Mouse (Mus musculus): ENCODE data around the gene Nin. TPM values are rescaled to one million over a fixed set of nuclear protein-coding genes. Genes with fewer than 3 reads are reported as not detected.
"Not testable (repeated sequence)": the region's sequence is repeated elsewhere in the genome, so short reads cannot be mapped to it uniquely, and the experiment has no call there.

Gene Nin
- polyA plus RNA-seq, 1 experiment from 2014 or later: 7.9 TPM

- Histone ChIP-seq H3K27ac (ENCODE audit: low read length) (peak overlapping the region; percentile 81), H3K27me3 (ENCODE audit: control insufficient read depth, insufficient read depth, low read length) (no peaks in the 10 kb centered on the region), H3K4me3 (ENCODE audit: low read length) (no peak overlapping the region; the same call in 1 of the 2 replicates), H3K9ac (ENCODE audit: low read length) (no peak overlapping the region), H3K36me3 (ENCODE audit: control insufficient read depth, insufficient read depth) (no peaks in the 10 kb centered on the region), H3K4me1 (ENCODE audit: control insufficient read depth, insufficient read depth, low read length) (peaks cover 13% of the 10 kb centered on the region), H3K4me2 (ENCODE audit: low read depth, low read length) (0 out of 2 replicates have a peak overlapping the region, but pooled peaks have one; percentile 23), H3K9me3 (replicated peaks; ENCODE audit: control insufficient read depth, low read length) (no peaks in the 10 kb centered on the region)
- peak; percentile 41 for ATAC-seq (replicated peaks; ENCODE audit: extremely low read depth, insufficient read depth, low FRiP score)
- WGBS: 38% methylated on average over 20 of the region's 20 CpGs
Measured at GRCm38 (mm10) chr12:70144637-70145448, 31.3 kb upstream of the Nin start.

GRCm38 (mm10) chr12:70144106-70144587 lies 30.6 kb upstream of the Nin start:
- H3K9me3 ChIP-seq (replicated peaks; ENCODE audit: control insufficient read depth, low read length); H3K27me3 ChIP-seq (ENCODE audit: control insufficient read depth, insufficient read depth, low read length); H3K4me2 ChIP-seq (ENCODE audit: low read depth, low read length); H3K36me3 ChIP-seq (ENCODE audit: control insufficient read depth, insufficient read depth); H3K4me3 ChIP-seq (ENCODE audit: low read length): not testable (repeated sequence)
- peak; percentile 80 for ATAC-seq (replicated peaks; ENCODE audit: extremely low read depth, insufficient read depth, low FRiP score)
- Histone ChIP-seq H3K4me1 (ENCODE audit: control insufficient read depth, insufficient read depth, low read length) (peaks cover 13% of the 10 kb centered on the region), H3K27ac (ENCODE audit: low read length) (peak overlapping the region; percentile 81), H3K9ac (ENCODE audit: low read length) (0 out of 2 replicates have a peak overlapping the region, but pooled peaks have one; percentile 10)
- WGBS: 7% methylated on average over 3 of the region's 3 CpGs

GRCm38 (mm10) chr12:70140993-70141576 lies 27.6 kb upstream of the Nin start:
- no peak overlapping the region for H3K9ac ChIP-seq (ENCODE audit: low read length)
- H3K27me3 ChIP-seq (ENCODE audit: control insufficient read depth, insufficient read depth, low read length): no peaks in the 10 kb centered on the region
- H3K4me3 ChIP-seq (ENCODE audit: low read length): no peak overlapping the region
- 89% methylated on average over 5 of the region's 5 CpGs for WGBS
- no peaks in the 10 kb centered on the region for H3K9me3 ChIP-seq (replicated peaks; ENCODE audit: control insufficient read depth, low read length)
- no peak overlapping the region for H3K4me2 ChIP-seq (ENCODE audit: low read depth, low read length)
- H3K27ac ChIP-seq (ENCODE audit: low read length): no peak overlapping the region
- H3K36me3 ChIP-seq (ENCODE audit: control insufficient read depth, insufficient read depth): no peaks in the 10 kb centered on the region
- no peak for ATAC-seq (replicated peaks; ENCODE audit: extremely low read depth, insufficient read depth, low FRiP score)
- peaks cover 8% of the 10 kb centered on the region for H3K4me1 ChIP-seq (ENCODE audit: control insufficient read depth, insufficient read depth, low read length)

GRCm38 (mm10) chr12:70140542-70140941 lies 27.0 kb upstream of the Nin start:
- H3K27ac ChIP-seq (ENCODE audit: low read length): no peak overlapping the region
- H3K9me3 ChIP-seq (replicated peaks; ENCODE audit: control insufficient read depth, low read length): no peaks in the 10 kb centered on the region
- 89% methylated on average over 5 of the region's 5 CpGs for WGBS
- no peaks in the 10 kb centered on the region for H3K36me3 ChIP-seq (ENCODE audit: control insufficient read depth, insufficient read depth)
- H3K9ac ChIP-seq (ENCODE audit: low read length): no peak overlapping the region
- no peak overlapping the region for H3K4me3 ChIP-seq (ENCODE audit: low read length)
- H3K4me2 ChIP-seq (ENCODE audit: low read depth, low read length): no peak overlapping the region
- H3K4me1 ChIP-seq (ENCODE audit: control insufficient read depth, insufficient read depth, low read length): peaks cover 8% of the 10 kb centered on the region
- no peak for ATAC-seq (replicated peaks; ENCODE audit: extremely low read depth, insufficient read depth, low FRiP score)
- no peaks in the 10 kb centered on the region for H3K27me3 ChIP-seq (ENCODE audit: control insufficient read depth, insufficient read depth, low read length)

GRCm38 (mm10) chr12:70139871-70140270 lies 26.4 kb upstream of the Nin start:
- Histone ChIP-seq H3K36me3 (ENCODE audit: control insufficient read depth, insufficient read depth) (no peaks in the 10 kb centered on the region), H3K4me3 (ENCODE audit: low read length) (no peak overlapping the region), H3K9ac (ENCODE audit: low read length) (no peak overlapping the region), H3K27ac (ENCODE audit: low read length) (no peak overlapping the region), H3K9me3 (replicated peaks; ENCODE audit: control insufficient read depth, low read length) (no peaks in the 10 kb centered on the region), H3K4me2 (ENCODE audit: low read depth, low read length) (no peak overlapping the region), H3K4me1 (ENCODE audit: control insufficient read depth, insufficient read depth, low read length) (peaks cover 5% of the 10 kb centered on the region), H3K27me3 (ENCODE audit: control insufficient read depth, insufficient read depth, low read length) (no peaks in the 10 kb centered on the region)
- ATAC-seq (replicated peaks; ENCODE audit: extremely low read depth, insufficient read depth, low FRiP score): no peak
- 67% methylated on average over 4 of the region's 4 CpGs for WGBS

GRCm38 (mm10) chr12:70137626-70138025 lies 24.1 kb upstream of the Nin start:
- no peak overlapping the region for H3K27ac ChIP-seq (ENCODE audit: low read length)
- H3K36me3 ChIP-seq (ENCODE audit: control insufficient read depth, insufficient read depth): no peaks in the 10 kb centered on the region
- no peaks in the 10 kb centered on the region for H3K27me3 ChIP-seq (ENCODE audit: control insufficient read depth, insufficient read depth, low read length)
- H3K4me1 ChIP-seq (ENCODE audit: control insufficient read depth, insufficient read depth, low read length): no peaks in the 10 kb centered on the region
- WGBS: 64% methylated on average over 9 of the region's 9 CpGs
- H3K9me3 ChIP-seq (replicated peaks; ENCODE audit: control insufficient read depth, low read length): no peaks in the 10 kb centered on the region
- H3K4me2 ChIP-seq (ENCODE audit: low read depth, low read length): no peak overlapping the region
- no peak overlapping the region for H3K9ac ChIP-seq (ENCODE audit: low read length)
- no peak overlapping the region for H3K4me3 ChIP-seq (ENCODE audit: low read length)
- no peak for ATAC-seq (replicated peaks; ENCODE audit: extremely low read depth, insufficient read depth, low FRiP score)

- WGBS: 79% methylated on average over 4 of the region's 4 CpGs
- no peak overlapping the region for H3K9ac ChIP-seq (ENCODE audit: low read length)
- H3K4me1 ChIP-seq (ENCODE audit: control insufficient read depth, insufficient read depth, low read length): no peaks in the 10 kb centered on the region
- no peaks in the 10 kb centered on the region for H3K27me3 ChIP-seq (ENCODE audit: control insufficient read depth, insufficient read depth, low read length)
- H3K9me3 ChIP-seq (replicated peaks; ENCODE audit: control insufficient read depth, low read length): no peaks in the 10 kb centered on the region
- H3K27ac ChIP-seq (ENCODE audit: low read length): no peak overlapping the region
- no peak for ATAC-seq (replicated peaks; ENCODE audit: extremely low read depth, insufficient read depth, low FRiP score)
- no peak overlapping the region for H3K4me2 ChIP-seq (ENCODE audit: low read depth, low read length)
- H3K36me3 ChIP-seq (ENCODE audit: control insufficient read depth, insufficient read depth): no peaks in the 10 kb centered on the region
- H3K4me3 ChIP-seq (ENCODE audit: low read length): no peak overlapping the region
Measured at GRCm38 (mm10) chr12:70137095-70137494, 23.6 kb upstream of the Nin start.

GRCm38 (mm10) chr12:70136185-70136756 lies 22.8 kb upstream of the Nin start:
- Histone ChIP-seq H3K27ac (ENCODE audit: low read length) (peak overlapping the region; percentile 36), H3K9ac (ENCODE audit: low read length) (no peak overlapping the region), H3K9me3 (replicated peaks; ENCODE audit: control insufficient read depth, low read length) (no peaks in the 10 kb centered on the region), H3K4me2 (ENCODE audit: low read depth, low read length) (no peak overlapping the region; the same call in 1 of the 2 replicates), H3K27me3 (ENCODE audit: control insufficient read depth, insufficient read depth, low read length) (no peaks in the 10 kb centered on the region), H3K36me3 (ENCODE audit: control insufficient read depth, insufficient read depth) (no peaks in the 10 kb centered on the region), H3K4me1 (ENCODE audit: control insufficient read depth, insufficient read depth, low read length) (0 out of 2 replicates have a peak, but pooled peaks cover under 1% of the 10 kb centered on the region), H3K4me3 (ENCODE audit: low read length) (peak overlapping the region; percentile 21; the same call in 1 of the 2 replicates)
- 56% methylated on average over 12 of the region's 12 CpGs for WGBS
- ATAC-seq (replicated peaks; ENCODE audit: extremely low read depth, insufficient read depth, low FRiP score): peak; percentile 49
